Mouse (Mus musculus): ENCODE results near the gene Dlg2. TPM values are rescaled to one million over a fixed set of nuclear protein-coding genes. Genes with fewer than 3 reads are reported as not detected.

The Dlg2 gene
- polyA plus RNA-seq, 1 experiment = 6.0 TPM

DNA sequence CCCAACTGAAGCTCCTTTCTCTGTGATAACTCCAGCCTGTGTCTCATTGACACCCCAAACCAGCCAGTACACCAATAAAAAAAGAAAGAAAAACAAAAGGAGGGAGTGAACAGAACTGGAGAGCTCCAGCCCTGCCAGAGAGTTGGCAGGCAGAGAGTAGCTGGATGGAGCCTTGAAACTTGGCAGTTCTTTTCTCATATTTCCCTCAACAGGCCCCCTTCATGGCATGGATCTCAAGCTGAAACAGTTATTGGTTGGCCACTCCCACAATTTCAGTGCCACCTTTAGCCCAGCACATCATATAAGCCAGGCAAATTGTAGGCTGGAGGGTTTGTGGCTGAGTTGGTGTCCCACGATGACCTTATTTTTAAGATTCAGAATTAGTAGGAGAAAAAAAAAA, 2015.8 kb downstream of the Dlg2 start:
- no peak for DNase-seq
- no peak overlapping the region for H3K4me3 ChIP-seq (ENCODE audit: control insufficient read depth, insufficient read depth, low read length)
- no peaks in the 10 kb centered on the region for H3K4me1 ChIP-seq (replicated peaks; ENCODE audit: control insufficient read depth, insufficient read depth, low read length)
- no peak for TF ChIP-seq CTCF (IDR thresholded peaks at IDR 0.05; ENCODE audit: borderline replicate concordance, control insufficient read depth, extremely low read depth, insufficient read depth, low read length, poor library complexity)
- no peak for TF ChIP-seq POLR2A (IDR thresholded peaks at IDR 0.05; ENCODE audit: control insufficient read depth, extremely low read depth, insufficient read depth, low read length, poor library complexity)
- no peak overlapping the region for H3K27ac ChIP-seq (ENCODE audit: control insufficient read depth, insufficient read depth, low read length)
- H3K27me3 ChIP-seq (ENCODE audit: control insufficient read depth, insufficient read depth, low read length) = no peaks in the 10 kb centered on the region
- 80% methylated on average over 1 of the region's 1 CpGs for WGBS
- H3K36me3 ChIP-seq (ENCODE audit: control insufficient read depth, insufficient read depth, low read length) = no peaks in the 10 kb centered on the region

DNA sequence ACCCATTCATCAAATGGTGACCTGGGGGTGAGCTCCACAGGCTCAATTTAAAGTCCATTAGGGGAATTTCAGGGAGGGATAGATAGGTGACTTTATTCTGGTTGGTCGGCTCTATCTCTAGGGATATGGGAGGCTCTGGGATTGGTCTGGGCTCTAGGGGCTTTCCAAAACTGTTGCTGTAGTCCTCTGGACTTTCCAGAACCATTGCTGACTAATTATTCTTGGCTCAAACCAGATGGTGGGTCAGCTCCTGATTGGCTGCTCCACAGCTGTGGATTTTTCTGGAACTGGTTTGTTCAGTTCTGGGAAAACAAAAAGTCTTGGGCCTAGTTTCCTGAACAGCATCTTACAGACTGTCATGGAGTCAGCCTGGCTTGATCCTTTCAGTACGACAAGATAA, 2017.0 kb downstream of the Dlg2 start:
- no peak for TF ChIP-seq CTCF (IDR thresholded peaks at IDR 0.05; ENCODE audit: borderline replicate concordance, control insufficient read depth, extremely low read depth, insufficient read depth, low read length, poor library complexity)
- no peak for TF ChIP-seq POLR2A (IDR thresholded peaks at IDR 0.05; ENCODE audit: control insufficient read depth, extremely low read depth, insufficient read depth, low read length, poor library complexity)
- Histone ChIP-seq H3K27ac (ENCODE audit: control insufficient read depth, insufficient read depth, low read length) (no peak overlapping the region), H3K4me3 (ENCODE audit: control insufficient read depth, insufficient read depth, low read length) (no peak overlapping the region), H3K36me3 (ENCODE audit: control insufficient read depth, insufficient read depth, low read length) (no peaks in the 10 kb centered on the region), H3K27me3 (ENCODE audit: control insufficient read depth, insufficient read depth, low read length) (no peaks in the 10 kb centered on the region), H3K4me1 (replicated peaks; ENCODE audit: control insufficient read depth, insufficient read depth, low read length) (no peaks in the 10 kb centered on the region)
- 91% methylated on average over 2 of the region's 2 CpGs for WGBS
- DNase-seq = no peak

Other genes starting within 250 kb of the Dlg2 start
- not detected in 2 replicates for gene Ccdc83, start 210.9 kb upstream of the Dlg2 start, polyA plus RNA-seq (2012; rRNA removed)
- 5.9 and 6.2 TPM in 2 replicates for gene Sytl2, start 174.4 kb upstream of the Dlg2 start, polyA plus RNA-seq (2012; rRNA removed)
- 0.18 TPM in 1 of 2 replicates, not detected in the other for gene Ccdc89, start 50.1 kb upstream of the Dlg2 start, polyA plus RNA-seq (2012; rRNA removed)
- 91.7 and 104 TPM in 2 replicates for gene Crebzf, start 33.9 kb upstream of the Dlg2 start, polyA plus RNA-seq (2012; rRNA removed)
- gene Tmem126a, start 19.4 kb upstream of the Dlg2 start, polyA plus RNA-seq (2012; rRNA removed) = 6.9 and 12.8 TPM in 2 replicates
- 5.4 and 6.3 TPM in 2 replicates for gene Tmem126b, start 671 bp upstream of the Dlg2 start, polyA plus RNA-seq (2012; rRNA removed)